Mouse (Mus musculus): ENCODE measurements around the gene Frmd4a.

Frmd4a gene

GRCm38 (mm10) chr2:4142221-4142950, 124.9 kb downstream of the Frmd4a start:
- no peak for DNase-seq

GRCm38 (mm10) chr2:4144424-4144823, 126.9 kb downstream of the Frmd4a start:
- DNase-seq: no peak

DNA sequence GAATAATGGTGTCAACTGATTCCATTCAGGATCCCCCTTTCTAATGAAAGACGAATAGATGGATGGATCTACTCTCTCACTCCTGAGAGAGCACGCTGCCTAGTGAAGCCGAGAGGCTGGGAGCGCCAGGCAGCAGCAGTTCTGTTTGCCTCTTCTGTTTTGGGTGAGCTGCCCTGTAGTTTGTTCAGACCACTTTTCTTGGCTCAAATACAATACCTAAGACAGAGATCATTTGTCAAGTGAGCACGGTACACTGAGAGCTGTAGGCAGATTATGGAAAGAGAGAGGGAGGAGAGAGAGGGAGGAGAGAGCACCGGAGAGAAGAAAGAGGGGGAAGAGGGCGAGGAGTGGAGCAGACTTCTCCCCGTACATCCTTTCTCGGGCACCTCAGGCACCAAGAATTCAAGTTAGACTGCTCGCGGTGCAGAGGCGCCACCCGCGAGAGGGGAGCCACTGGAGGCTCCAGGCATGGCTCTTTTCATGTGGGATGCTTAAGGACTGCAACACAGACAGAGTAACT, 135.1 kb downstream of the Frmd4a start:
- no peak for DNase-seq

DNA sequence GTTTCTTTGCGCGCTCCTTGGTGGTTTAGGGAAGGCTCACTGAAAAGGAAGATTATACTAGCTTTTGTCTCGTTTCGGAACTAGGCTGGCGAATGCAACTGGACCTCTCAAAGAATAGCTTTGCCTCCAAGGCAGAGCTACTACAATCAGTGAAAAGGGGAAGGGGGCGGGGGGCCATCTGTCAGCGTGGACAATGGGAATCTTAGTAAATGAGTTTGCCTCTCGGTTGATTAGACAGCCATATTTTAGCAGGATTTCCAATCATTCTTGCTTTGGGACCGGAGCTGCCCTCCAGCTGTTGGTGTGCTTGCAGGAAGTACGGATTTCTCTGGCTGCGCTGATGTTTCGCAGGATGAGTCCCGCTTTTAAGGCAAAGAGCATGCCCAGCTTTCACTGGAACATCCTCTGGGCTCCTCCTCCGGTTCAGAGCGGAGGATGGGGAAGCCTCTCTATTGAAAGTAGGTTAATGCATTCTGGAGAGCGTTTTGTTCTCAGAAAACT, 135.7 kb downstream of the Frmd4a start:
- peak; percentile 6 for DNase-seq

- no peak for DNase-seq
Measured at GRCm38 (mm10) chr2:4154036-4154653, 136.6 kb downstream of the Frmd4a start.

- no peak for DNase-seq
Measured at GRCm38 (mm10) chr2:4154654-4155047, 137.1 kb downstream of the Frmd4a start.

- no peak for DNase-seq
Measured at GRCm38 (mm10) chr2:4155406-4155805, 137.9 kb downstream of the Frmd4a start.

GRCm38 (mm10) chr2:4156511-4156910, 139.0 kb downstream of the Frmd4a start:
- no peak for DNase-seq

DNA sequence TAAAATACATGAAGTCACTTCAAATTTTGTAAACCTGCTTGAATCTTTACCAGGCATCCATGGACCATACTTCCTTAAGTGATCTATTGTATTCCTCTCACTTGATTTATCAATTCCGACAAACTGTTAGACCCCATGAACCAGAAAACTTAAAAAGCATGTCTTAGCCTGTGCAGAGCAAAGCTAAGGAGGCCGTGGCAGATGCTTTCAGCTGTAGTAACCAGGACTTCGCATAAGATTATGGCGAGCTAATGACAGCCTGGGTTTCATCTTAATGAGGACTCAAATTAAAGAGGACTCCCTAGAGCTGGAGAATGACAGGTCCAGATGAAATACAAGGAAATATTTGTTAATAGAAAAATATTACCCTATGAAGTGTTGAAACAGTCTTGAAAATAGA, 139.9 kb downstream of the Frmd4a start:
- no peak for DNase-seq

GRCm38 (mm10) chr2:4159574-4160203, 142.2 kb downstream of the Frmd4a start:
- peak; percentile 31 for DNase-seq

GRCm38 (mm10) chr2:4166191-4166590, 148.7 kb downstream of the Frmd4a start:
- DNase-seq: no peak

GRCm38 (mm10) chr2:4167131-4167530, 149.6 kb downstream of the Frmd4a start:
- DNase-seq: no peak

- no peak for DNase-seq
Measured at GRCm38 (mm10) chr2:4169726-4170125, 152.2 kb downstream of the Frmd4a start.

GRCm38 (mm10) chr2:4170189-4170588, 152.7 kb downstream of the Frmd4a start:
- no peak for DNase-seq

- DNase-seq: no peak
Measured at GRCm38 (mm10) chr2:4184991-4185390, 167.5 kb downstream of the Frmd4a start.

DNA sequence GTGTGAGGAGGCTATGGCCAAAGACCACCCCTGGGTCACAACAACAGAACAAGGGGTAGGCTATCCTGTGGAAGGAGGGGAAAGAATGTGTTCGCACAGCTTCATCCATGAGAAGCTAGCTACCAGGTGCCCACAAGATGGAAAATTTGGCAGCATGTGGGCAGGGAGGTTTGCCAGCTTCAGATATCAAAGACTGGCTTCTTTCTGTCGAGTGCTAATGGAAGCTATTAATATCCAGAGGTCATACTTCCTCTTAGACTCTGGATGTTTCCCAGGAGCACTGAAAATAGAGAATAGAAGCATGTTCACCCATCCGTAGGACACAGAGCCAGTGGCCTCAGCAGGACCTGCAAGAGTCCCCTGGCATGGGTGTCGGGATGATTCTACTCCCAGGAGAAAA, 170.0 kb downstream of the Frmd4a start:
- peak; percentile 5 for DNase-seq

DNA sequence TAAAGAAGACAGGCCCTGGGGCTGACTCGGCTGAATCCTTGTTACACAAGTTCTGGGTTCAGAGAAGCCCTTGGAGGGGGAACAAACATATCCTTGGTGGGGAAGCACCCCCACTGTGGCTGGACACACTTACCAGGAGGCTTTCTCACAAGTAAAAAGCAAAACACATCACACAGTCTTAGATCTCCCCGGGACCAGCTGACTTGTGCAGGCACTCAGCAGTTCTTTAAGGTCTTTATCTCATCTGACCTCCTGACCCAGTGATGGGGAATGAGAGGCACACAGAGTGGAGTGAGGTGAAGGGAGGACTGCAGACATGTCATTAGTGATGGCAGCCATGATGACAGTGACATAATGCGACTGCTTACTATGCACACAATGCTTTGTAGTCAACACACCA, 170.8 kb downstream of the Frmd4a start:
- DNase-seq: no peak

DNA sequence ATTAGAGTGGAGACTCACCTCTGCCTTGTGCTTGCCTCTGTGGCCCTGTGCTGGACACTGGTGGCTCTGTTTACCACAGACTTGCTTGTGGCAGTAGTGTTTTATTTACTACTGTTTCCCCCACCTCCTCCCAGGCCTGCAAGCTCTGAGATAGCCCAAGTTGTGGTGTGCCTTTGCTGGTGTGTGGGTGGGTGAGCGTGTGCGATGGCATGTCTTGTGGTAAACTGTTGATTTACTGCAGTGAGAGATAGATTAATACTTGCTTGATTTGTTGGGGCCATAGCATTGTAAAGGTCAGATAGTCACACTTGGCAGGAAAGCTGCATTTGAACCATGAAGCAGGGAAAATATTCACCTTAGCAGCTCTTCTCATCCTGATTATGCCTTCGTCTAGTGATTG, 172.8 kb downstream of the Frmd4a start:
- no peak for DNase-seq

GRCm38 (mm10) chr2:4190995-4191394, 173.5 kb downstream of the Frmd4a start:
- DNase-seq: no peak

- no peak for DNase-seq
Measured at GRCm38 (mm10) chr2:4193206-4193605, 175.7 kb downstream of the Frmd4a start.

GRCm38 (mm10) chr2:4194324-4195014, 177.0 kb downstream of the Frmd4a start:
- DNase-seq: no peak

- peak; percentile 46 for DNase-seq
Measured at GRCm38 (mm10) chr2:4196041-4196440, 178.5 kb downstream of the Frmd4a start.

DNA sequence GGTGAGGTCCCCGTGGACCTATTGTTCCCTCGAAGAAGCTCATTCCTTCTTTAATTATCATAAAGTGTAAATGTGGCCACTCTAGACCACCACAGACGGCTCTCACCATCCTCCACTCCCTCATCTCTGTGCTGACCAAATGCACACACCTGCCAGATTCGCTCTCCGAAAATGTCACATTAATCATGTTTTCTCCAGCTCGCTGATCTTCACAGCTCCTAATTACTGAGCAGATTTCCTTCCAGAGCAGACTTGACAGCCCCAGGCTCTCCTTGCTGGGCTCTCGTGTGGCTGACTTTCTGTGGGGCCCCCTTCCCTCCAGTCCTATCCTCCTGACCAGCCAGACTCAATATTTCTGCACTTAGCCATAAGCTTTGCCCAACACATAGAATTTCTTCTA, 191.7 kb downstream of the Frmd4a start:
- no peak for DNase-seq

Data from lung, postnatal 36 days (tissue).